Mouse (Mus musculus): ENCODE measurements around the gene Shisa4. TPM values are rescaled to one million over a fixed set of nuclear protein-coding genes. Genes with fewer than 3 reads are reported as not detected.

Shisa4 gene
- polyA plus RNA-seq, 1 experiment = not detected

GRCm38 (mm10) chr1:135346891-135347290 is 28.1 kb downstream of the Shisa4 start:
- H3K4me3 ChIP-seq (ENCODE audit: insufficient read depth, low read length) = no peak overlapping the region
- no peak overlapping the region for H3K27ac ChIP-seq (ENCODE audit: insufficient read depth, low read depth, low read length)
- TF ChIP-seq POLR2A (IDR thresholded peaks at IDR 0.05; ENCODE audit: borderline replicate concordance, low read depth, low read length) (no peak), CTCF (IDR thresholded peaks at IDR 0.05; ENCODE audit: low read depth, low read length) (no peak)
- peaks cover 13% of the 10 kb centered on the region for H3K4me1 ChIP-seq (ENCODE audit: control insufficient read depth, insufficient read depth, low read length)

- no peak overlapping the region for H3K27ac ChIP-seq (ENCODE audit: insufficient read depth, low read depth, low read length)
- no peak for TF ChIP-seq POLR2A (IDR thresholded peaks at IDR 0.05; ENCODE audit: borderline replicate concordance, low read depth, low read length)
- TF ChIP-seq CTCF (IDR thresholded peaks at IDR 0.05; ENCODE audit: low read depth, low read length) = no peak
- no peak overlapping the region for H3K4me3 ChIP-seq (ENCODE audit: insufficient read depth, low read length)
- peaks cover 13% of the 10 kb centered on the region for H3K4me1 ChIP-seq (ENCODE audit: control insufficient read depth, insufficient read depth, low read length)
Observed at GRCm38 (mm10) chr1:135344026-135344425, 31.0 kb downstream of the Shisa4 start.

- Histone ChIP-seq H3K27ac (ENCODE audit: insufficient read depth, low read depth, low read length) (no peak overlapping the region), H3K4me3 (ENCODE audit: insufficient read depth, low read length) (no peak overlapping the region), H3K4me1 (ENCODE audit: control insufficient read depth, insufficient read depth, low read length) (peaks cover 5% of the 10 kb centered on the region)
- TF ChIP-seq CTCF (IDR thresholded peaks at IDR 0.05; ENCODE audit: low read depth, low read length) (no peak), POLR2A (IDR thresholded peaks at IDR 0.05; ENCODE audit: borderline replicate concordance, low read depth, low read length) (no peak)
Observed at GRCm38 (mm10) chr1:135341947-135342346, 33.1 kb downstream of the Shisa4 start.

GRCm38 (mm10) chr1:135330578-135330977 is 44.5 kb downstream of the Shisa4 start:
- TF ChIP-seq POLR2A (IDR thresholded peaks at IDR 0.05; ENCODE audit: borderline replicate concordance, low read depth, low read length) (no peak), CTCF (IDR thresholded peaks at IDR 0.05; ENCODE audit: low read depth, low read length) (no peak)
- no peak overlapping the region for H3K27ac ChIP-seq (ENCODE audit: insufficient read depth, low read depth, low read length)
- no peak overlapping the region for H3K4me3 ChIP-seq (ENCODE audit: insufficient read depth, low read length)
- no peaks in the 10 kb centered on the region for H3K4me1 ChIP-seq (ENCODE audit: control insufficient read depth, insufficient read depth, low read length)

GRCm38 (mm10) chr1:135328368-135328767 is 46.7 kb downstream of the Shisa4 start:
- Histone ChIP-seq H3K4me1 (ENCODE audit: control insufficient read depth, insufficient read depth, low read length) (no peaks in the 10 kb centered on the region), H3K4me3 (ENCODE audit: insufficient read depth, low read length) (no peak overlapping the region), H3K27ac (ENCODE audit: insufficient read depth, low read depth, low read length) (no peak overlapping the region)
- TF ChIP-seq POLR2A (IDR thresholded peaks at IDR 0.05; ENCODE audit: borderline replicate concordance, low read depth, low read length) (no peak), CTCF (IDR thresholded peaks at IDR 0.05; ENCODE audit: low read depth, low read length) (no peak)

GRCm38 (mm10) chr1:135325934-135326333 is 49.1 kb downstream of the Shisa4 start:
- Histone ChIP-seq H3K27ac (ENCODE audit: insufficient read depth, low read depth, low read length) (no peak overlapping the region), H3K4me1 (ENCODE audit: control insufficient read depth, insufficient read depth, low read length) (no peaks in the 10 kb centered on the region), H3K4me3 (ENCODE audit: insufficient read depth, low read length) (no peak overlapping the region)
- TF ChIP-seq CTCF (IDR thresholded peaks at IDR 0.05; ENCODE audit: low read depth, low read length) = no peak

GRCm38 (mm10) chr1:135324571-135324970 is 50.5 kb downstream of the Shisa4 start, which contains the start of gene Lmod1:
Gene Lmod1, plus strand, starts transcription at chr1:135324807.
- Histone ChIP-seq H3K4me1 (ENCODE audit: control insufficient read depth, insufficient read depth, low read length) (no peaks in the 10 kb centered on the region), H3K4me3 (ENCODE audit: insufficient read depth, low read length) (no peak within 1 kb of the TSS), H3K27ac (ENCODE audit: insufficient read depth, low read depth, low read length) (no peak within 1 kb of the TSS)
- TF ChIP-seq CTCF (IDR thresholded peaks at IDR 0.05; ENCODE audit: low read depth, low read length) = no peak
- no peak for TF ChIP-seq POLR2A (IDR thresholded peaks at IDR 0.05; ENCODE audit: borderline replicate concordance, low read depth, low read length)

- TF ChIP-seq CTCF (IDR thresholded peaks at IDR 0.05; ENCODE audit: low read depth, low read length) = no peak
- no peak for TF ChIP-seq POLR2A (IDR thresholded peaks at IDR 0.05; ENCODE audit: borderline replicate concordance, low read depth, low read length)
- no peak overlapping the region for H3K27ac ChIP-seq (ENCODE audit: insufficient read depth, low read depth, low read length)
- no peak overlapping the region for H3K4me3 ChIP-seq (ENCODE audit: insufficient read depth, low read length)
- H3K4me1 ChIP-seq (ENCODE audit: control insufficient read depth, insufficient read depth, low read length) = no peaks in the 10 kb centered on the region
Observed at GRCm38 (mm10) chr1:135323367-135323901, 51.6 kb downstream of the Shisa4 start.

Other genes with a start within 250 kb of the Shisa4 start
- gene Ptpn7, start 242.5 kb downstream of the Shisa4 start, polyA plus RNA-seq (2012; ENCODE audit: insufficient read depth, insufficient read length, missing spikeins) = 42.8 and 49.1 TPM in 2 replicates
- 204 TPM in 2 replicates for gene Arl8a, start 228.4 kb downstream of the Shisa4 start, polyA plus RNA-seq (2012; ENCODE audit: insufficient read depth, insufficient read length, missing spikeins)
- not detected in 2 replicates for gene Gpr37l1, start 207.6 kb downstream of the Shisa4 start, polyA plus RNA-seq (2012; ENCODE audit: insufficient read depth, insufficient read length, missing spikeins)
- gene Elf3, start 116.7 kb downstream of the Shisa4 start, polyA plus RNA-seq (2012; ENCODE audit: insufficient read depth, insufficient read length, missing spikeins) = not detected in 2 replicates
- 207 and 219 TPM in 2 replicates for gene Rnpep, start 91.2 kb downstream of the Shisa4 start, polyA plus RNA-seq (2012; ENCODE audit: insufficient read depth, insufficient read length, missing spikeins)
- gene Timm17a, start 61.5 kb downstream of the Shisa4 start, polyA plus RNA-seq (2012; ENCODE audit: insufficient read depth, insufficient read length, missing spikeins) = 40.7 and 43.0 TPM in 2 replicates
- gene Lmod1, start 50.4 kb downstream of the Shisa4 start, polyA plus RNA-seq (2012; ENCODE audit: insufficient read depth, insufficient read length, missing spikeins) = 0.13 and 0.20 TPM in 2 replicates
- 31.7 and 32.3 TPM in 2 replicates for gene Ipo9, start 55.3 kb upstream of the Shisa4 start, polyA plus RNA-seq (2012; ENCODE audit: insufficient read depth, insufficient read length, missing spikeins)
- gene Nav1, start 232.1 kb upstream of the Shisa4 start, polyA plus RNA-seq (2012; ENCODE audit: insufficient read depth, insufficient read length, missing spikeins) = 80.6 and 81.3 TPM in 2 replicates

Data from bone marrow macrophage, adult 2 months (primary cell).